Mouse (Mus musculus) kidney, postnatal 4 days (tissue): ENCODE measurements around the gene Adipor1.
"Not testable (repeated sequence)": the region's sequence is repeated elsewhere in the genome, so short reads cannot be mapped to it uniquely, and the experiment has no call there.

Experiments used
- DNase-seq, 2 experiments: peaks; one replicate each; pipeline ENCODE4 v3.0.0; 2021; ENCODE audit warnings: mixed read lengths in 2 of 2

Gene Adipor1

DNA sequence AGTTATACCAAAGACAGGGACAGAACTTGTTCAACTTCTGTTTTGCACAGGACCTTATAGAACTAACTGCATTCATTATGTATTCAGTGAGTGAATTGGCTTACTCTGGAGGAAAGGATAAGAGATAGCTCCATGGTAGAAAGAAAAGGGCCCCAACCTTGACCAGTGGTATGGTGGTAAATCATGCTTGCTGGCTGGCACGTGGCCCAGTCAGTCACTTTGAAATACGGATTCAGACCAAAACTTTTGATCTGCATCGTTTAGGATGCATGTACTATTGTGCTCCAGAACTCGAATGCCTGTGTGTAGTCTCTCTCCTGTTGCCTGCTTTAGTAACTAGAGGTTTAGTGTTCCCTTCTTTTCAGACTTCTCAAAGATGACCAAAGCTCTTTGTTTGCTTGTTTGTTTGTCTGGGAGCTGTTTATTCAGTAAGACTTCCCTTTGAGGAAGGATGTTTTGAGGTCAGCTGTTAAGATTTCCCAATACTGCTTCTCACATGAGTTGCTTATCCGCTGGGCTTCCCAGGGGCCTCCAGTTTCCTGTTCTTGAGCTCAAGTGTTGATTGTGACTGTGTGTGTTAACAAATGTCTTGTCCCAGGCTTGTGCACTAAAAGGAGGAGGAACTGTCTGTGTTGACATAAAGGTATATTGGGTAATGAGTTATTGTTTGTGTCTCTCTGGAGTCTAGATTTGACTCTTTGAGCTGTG, 4.7 kb downstream of the Adipor1 start:
- DNase-seq, result peak; percentile 63 to 66

DNA sequence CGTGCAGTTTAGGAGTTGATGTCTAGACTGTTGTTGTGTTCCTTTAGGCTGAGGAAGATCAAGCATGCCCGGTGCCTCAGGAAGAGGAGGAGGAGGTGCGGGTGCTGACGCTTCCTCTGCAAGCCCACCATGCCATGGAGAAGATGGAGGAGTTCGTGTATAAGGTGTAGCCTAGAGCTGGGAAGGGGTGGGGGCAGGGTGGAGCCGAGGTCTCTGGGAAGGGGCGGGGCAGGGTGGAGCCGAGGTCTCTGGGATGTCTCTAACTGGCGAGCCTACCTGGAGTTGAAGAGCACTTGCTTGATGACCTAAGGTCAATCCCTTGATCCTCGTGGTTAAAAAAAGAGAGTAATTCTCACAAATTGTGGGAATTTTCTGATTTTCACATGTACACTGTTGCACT, 8.7 kb downstream of the Adipor1 start:
- DNase-seq, result no peak

DNA sequence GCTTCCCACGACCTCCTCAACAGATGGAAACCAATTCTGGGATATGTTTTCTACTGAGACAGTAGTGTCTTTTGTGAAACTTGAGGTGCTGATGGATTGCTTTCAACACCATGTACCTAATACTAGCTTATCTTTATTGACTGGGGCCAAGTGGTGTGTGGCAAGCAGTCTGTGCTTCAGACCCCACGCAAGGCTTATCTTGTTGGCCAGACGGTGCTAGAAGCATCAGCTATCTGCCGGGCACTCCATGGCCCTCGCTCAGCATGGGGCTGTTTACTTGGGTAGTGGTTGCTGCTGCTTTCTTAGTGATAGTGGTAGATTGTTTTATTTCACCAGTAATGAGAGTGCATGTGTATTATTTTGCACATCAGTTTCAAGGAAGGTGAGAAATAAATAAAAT, 11.1 kb downstream of the Adipor1 start:
- no peak for DNase-seq

DNA sequence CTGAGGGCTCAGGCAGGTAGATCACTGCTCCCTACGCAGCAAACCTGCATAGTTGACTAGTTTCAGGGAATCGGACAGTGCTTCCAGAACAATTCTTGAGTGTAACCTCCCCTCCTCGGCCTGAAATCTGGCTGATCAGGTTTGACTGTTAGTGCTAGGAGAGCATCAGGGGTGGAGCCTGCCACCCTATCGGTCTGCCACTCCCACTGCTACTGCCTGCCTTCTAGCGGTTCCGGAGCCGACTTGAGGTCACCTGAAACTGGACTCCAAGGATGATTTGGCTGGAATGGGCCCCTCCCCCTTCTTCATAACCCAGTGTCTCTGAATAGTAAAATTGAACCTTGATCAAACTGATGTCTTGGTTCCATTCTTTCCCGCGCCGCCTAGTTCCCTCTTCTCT, 17.8 kb downstream of the Adipor1 start:
- DNase-seq, result no peak

DNA sequence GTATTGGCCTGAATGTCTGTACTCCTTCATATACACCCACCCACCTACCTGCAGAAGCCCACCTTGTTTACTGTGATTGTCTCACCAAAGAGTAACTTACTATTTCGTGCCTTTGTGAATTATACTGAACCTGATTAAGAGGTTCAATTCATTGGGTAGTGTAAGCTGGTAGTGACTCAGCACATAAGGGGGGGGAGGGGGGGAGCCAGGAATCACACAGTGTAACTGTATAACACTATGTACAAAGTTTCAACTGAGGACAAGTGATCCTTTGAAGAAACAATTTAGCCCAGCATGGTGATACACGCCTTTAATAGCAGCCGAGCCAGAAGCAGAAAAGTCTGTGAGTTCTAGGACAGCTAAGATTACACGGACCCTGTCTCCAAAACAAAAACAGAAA, 18.3 kb downstream of the Adipor1 start:
- DNase-seq, result no peak

DNA sequence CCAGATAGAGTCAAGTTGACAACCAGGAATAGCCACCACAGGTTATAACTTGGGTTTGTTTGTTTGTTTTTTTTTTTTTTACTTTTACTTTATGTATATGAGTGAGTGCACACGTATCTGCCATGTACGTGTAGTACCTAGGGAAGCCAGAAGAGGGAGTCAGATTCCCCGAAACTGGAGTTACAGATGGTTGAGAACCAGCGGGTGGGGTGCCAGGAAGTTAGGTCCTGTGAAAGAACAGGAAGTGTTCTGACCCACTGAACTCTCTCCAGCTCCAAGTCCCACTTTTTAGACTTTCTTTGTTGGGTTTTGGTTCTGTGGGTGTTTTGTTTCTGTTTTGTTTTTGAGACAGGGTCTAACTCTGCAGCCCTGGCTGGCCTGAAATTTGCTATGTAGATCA, 20.2 kb downstream of the Adipor1 start:
- DNase-seq, result peak; percentile 12 to 55

DNA sequence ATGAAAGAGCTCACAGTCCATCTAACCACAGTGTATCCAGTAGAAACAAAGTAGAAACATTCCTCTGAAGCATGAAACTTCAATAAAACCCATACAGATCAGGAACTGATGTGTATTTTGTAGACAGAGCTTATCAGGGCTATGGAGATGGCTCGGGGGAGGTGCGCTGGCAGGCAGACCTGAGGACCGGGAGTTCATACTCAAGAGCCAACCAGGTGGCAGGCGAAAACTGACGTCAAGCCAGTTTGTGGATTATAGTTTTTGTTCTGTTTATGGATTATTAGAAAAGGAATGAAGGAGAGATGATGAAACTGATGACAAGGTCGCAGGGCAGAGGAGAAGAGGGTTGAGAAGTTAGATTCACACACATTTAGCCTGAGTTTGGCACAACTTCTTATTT, 25.3 kb downstream of the Adipor1 start:
- no peak for DNase-seq

DNA sequence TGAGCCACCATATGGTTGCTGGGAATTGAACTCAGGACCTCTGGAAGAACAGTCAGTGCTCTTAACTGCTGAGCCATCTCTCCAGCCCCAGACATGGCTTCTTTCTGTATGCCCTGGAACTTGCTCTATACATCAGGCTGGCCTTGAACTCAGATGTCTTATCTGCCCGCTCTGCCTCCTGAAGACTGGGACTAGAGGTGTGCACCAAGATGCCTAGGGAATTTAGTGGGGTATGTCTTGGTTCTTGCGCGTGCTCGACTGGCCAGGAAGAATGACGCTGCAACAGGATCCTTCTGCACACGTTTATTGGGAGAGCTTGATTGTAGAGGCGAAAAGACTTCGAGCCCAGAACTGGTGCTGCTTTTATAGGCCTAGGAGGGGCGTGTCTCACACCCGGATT, 26.6 kb downstream of the Adipor1 start:
- not testable (repeated sequence) for DNase-seq

DNA sequence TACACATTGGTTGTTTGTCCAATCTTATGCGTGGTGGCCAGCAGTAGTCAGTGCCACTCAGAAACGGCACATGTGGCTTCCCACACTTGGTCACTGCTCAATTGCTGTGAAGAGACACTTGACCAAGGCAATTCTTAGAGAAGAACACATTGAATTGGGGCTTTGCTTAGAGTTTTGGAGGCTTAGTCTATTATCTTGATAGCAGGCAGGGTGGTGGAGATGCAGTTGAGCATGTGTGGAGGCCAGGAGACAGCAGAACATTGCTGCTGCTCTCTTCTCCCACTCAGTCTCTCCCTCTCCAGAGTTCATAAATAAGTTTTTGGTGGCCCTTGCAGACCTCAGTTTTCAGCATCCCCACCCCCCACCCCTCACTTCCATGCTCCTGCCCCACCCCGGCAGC, 27.2 kb downstream of the Adipor1 start:
- DNase-seq, result no peak

DNA sequence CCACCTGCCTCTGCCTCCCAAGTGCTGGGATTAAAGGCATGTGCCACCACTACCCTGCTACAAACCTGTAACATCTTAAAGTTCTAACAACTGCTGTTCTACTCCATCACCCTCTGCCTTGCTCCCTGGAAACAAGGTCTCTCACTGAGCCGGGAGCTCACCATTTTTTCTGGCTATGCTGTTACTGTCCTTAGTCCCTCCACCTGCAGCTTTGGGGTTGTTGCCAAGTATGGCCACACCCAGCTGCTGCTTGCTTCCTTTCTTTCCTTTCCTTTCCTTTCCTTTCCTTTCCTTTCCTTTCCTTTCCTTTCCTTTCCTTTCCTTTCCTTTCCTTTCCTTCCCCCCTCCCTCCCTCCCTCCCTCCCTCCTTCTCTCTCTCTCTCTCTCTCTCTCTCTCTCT, 28.1 kb downstream of the Adipor1 start:
- DNase-seq, result not testable (repeated sequence)

DNA sequence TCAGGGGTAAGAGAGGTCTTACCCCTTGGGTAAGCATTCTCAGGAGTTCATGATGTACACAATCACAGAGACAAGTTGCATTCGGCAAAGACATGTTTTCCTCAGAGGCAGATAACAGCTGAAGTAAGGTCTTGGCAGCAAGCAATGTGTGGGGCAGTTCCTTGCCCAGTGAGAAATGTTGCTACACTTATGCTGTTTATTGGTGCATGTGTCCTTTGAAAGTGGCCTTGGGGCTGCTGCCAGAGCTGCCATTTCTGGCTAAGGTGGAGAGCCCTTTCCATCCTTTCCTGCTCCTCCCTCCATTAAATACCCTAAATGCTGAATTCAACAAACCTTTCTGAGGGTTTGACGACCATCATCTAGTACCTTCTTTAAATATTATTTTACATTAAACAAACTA, 30.2 kb downstream of the Adipor1 start:
- no peak for DNase-seq

DNA sequence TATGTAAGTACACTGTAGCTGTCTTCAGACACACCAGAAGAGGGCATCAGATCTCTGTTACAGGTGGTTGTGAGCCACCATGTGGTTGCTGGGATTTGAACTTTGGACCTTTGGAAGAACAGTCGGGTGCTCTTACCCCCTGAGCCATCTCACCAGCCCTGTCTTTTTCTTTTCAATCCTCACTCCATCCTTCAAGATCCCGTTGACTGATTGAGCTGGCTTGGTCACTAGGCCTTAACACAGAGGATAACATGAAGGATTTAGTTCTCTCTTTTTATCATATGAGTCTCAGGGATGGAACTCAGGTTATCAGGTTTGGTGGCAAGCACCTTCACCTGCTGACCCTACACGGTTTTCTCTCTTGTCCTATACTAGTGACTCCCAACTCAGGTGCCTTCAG, 33.4 kb downstream of the Adipor1 start:
- not testable (repeated sequence) for DNase-seq

DNA sequence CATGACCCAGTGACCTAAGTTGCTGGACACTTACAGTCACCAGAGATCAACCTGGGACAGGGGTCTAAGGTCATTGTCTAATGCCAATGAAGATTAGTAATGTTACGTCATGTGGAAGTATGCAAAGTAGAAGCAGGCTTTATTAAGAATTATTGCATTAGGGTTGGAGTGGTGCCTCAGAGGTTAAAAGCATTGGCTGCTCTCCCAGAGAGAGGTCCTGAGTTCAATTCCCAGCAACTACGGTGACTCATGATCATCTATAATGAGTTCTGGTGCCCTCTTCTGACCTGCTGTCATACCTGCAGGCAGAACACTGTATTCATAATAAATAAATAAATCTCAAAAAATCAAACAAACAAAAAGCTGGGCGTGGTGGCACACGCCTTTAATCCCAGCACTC, 35.0 kb downstream of the Adipor1 start:
- no peak for DNase-seq

DNA sequence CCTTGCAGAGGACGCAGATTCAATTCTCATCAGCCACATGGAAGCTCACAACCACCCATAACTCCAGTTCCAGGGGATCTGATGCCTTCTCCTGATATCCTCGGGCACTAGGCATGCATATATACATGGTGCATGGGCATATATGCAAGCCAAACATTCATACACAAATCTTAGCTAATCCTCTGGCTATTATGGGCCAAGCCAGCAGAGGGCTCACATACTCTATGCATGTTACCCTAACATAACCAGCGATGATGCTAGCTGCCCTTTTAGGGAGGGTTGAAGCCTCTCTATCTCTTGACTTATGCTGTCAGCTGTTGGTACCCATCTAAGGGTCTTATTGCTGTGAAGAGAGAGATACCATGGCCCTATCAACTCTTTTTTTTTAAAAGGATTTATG, 35.8 kb downstream of the Adipor1 start:
- DNase-seq, result peak; percentile 68

DNA sequence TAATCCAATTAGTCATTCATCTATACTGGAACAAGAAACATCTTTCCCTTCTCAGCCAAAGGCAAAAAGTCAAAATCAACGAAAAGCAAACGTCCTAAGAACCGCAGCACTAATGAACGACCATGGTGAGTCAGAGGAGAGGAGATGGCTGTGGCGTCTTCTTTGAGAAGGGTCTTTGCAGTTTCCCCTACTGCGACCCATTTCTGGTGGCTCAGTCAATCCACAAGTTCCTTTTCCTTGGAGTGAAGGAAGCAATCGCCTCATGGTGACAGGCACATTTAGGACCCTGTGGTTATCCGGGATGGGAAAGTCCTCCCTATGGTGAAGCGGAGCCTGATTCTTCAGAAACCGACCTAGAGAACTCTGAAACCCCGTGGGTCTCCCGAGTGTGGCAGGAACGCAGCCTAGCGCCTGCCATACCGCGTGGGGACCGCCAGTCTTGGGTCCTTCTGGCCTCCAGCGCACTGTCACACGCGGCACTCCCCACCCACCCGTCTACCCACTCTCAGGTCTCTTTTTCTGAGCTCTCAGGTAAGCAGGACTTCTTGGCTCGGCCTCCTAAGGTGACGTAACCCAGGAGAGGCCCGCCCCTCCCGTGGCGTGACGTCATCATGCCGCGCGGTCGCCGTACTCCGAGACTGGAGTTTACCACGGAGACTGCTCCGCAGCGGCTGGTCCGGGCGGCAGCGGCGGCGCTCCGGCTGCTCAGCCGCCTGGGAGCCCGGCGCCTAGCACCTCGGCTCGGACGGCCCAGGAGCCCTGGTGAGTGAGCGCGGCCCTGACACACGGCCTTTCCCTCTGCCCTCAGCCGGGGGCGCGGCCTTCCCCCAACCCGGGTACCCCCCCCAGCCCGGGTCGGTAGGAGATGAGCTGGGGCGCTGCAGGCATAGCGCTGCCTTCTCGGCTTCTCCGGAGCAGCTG, 40.0 kb downstream of the Adipor1 start, which contains the start of gene Klhl12:
Gene Klhl12, plus strand, starts transcription at position 628 of the 921 bp plus-strand sequence.
- peak; percentile 97 to 98 for DNase-seq

DNA sequence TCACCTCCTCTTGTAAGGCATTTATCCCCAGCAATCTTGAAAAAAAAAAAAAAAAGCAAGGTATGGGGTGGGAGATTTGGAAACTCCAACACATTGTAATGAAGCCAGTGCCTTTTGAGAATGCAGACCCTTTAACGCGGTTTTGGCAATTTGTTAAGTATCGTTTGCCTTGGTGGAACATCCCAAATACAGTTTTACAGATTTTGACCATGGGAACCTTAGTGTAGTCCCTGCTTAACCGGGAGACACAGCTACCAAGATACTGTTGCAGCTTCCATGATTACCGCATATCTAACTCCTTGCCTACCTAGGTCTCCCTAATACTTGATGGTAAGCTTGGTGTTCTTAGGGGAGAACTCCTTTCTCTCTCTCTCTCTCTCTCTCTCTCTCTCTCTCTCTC, 40.9 kb downstream of the Adipor1 start:
- DNase-seq, result no peak

DNA sequence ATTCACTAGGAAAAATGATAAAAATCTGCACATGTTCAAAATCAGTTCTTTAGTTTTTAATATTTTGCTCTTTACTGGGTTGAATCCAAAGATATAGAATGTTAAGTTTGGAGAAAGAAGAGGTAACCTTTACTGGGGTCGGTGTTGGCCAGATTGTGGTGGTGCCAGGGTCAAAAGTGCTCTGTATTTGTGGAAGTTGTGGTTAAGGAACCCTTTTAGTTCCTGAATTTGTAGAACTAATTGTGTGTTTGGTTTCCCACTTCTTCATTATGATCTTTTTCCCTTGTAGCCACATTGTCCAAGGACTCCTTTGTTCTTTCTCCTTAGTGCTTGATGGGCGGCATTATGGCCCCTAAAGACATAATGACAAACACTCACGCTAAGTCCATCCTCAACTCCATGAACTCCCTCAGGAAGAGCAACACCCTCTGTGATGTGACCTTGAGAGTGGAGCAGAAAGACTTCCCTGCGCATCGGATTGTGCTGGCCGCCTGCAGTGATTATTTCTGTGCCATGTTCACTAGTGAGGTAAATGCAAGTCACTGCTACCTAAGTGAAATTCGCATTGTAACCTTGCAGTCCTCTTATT, 43.1 kb downstream of the Adipor1 start:
- no peak for DNase-seq

DNA sequence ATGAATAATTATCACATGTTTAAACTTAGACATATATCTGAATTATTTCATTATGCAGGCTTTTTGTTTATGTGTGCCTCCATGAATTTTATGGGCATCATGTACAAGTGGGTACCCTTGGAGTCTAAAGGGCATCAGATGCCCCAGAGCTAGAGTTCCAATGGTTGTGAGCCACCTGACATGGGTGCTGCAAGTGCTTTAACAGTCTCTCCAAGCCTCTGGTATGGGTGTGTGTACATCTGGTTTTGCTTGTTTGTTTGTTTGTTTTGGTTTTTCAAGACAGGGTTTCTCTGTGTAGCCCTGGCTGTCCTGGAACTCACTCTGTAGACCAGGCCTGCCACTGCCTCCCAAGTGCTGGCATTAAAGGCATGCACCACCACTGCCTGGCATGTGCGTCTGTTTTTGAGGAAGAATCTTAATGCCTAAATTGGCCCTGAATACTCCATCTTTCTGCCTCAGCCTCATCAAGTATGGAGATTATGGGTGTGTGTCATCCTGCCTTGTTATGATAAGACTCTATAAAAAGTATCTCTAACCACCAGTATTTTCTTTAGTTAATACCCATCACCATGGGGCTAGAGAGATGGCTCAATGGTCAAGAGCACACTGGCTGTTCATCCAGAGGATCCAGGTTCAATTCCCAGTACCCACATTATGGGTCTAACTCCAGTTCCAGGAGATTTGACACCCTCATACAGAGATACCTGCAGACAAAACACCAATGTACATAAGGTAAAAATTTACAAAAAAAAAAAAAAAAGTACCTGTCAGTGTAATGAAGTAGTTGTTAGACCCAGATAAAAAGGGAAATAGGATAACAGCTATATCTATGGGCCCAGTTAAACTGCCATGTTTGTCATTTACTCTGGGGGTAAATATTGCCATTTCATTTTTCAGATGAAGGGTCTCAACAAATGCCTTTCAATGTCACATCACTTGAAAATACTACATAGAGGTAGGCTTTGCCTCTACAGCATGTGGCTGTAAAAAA, 45.4 kb downstream of the Adipor1 start:
- no peak for DNase-seq
